Mouse (Mus musculus): Measurements from ENCODE around the gene Leap2. TPM values are rescaled to one million over a fixed set of nuclear protein-coding genes. Genes with fewer than 3 reads are reported as not detected.

The Leap2 gene
- 1 to 10 TPM in 1 of 2 experiments, not detected in 1; 1.1 TPM for polyA plus RNA-seq (2017; shearing (Covaris generic))

DNA sequence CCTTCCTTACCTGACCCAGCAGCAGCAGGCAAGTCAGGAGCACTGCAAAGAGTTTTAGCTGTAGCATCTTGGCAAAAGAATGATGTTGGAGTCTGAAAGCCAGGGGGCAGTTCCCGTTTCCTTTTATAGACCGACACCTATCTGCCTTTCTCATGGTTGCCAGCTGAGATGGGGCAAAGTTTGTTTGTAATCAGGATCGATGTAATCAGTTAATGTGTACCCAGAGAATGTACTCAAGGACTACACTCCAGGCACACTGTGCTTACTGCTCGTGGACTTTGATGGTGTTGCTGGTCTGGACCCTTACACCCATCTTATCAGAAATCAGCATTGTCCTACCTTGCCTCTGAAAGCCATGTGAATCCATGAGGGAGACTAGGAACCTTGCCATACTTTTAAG, at the start of gene Leap2:
Leap2 (minus strand) TSS at position 135 of the 400 bp plus-strand sequence.
- no peak for ATAC-seq

DNA sequence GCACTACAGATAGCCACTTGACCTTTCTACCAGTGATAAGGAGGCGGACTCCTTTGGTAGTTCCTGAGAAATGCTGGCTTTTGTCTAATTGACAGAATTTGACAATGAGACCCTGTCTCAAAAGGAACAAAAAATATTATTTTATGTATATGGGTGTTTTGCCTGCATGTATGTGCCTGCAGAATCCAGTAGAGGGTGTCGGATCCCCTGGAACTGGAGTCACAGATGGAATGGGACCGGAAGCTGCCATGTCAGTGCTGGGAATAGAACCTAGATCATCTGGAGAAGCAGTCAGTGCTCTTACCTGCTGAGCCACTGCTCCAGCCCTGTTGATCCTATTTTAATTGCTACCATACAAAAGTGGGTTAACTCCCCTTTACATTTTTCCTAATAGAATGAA, 49.7 kb upstream of the Leap2 start:
- ATAC-seq = no peak

DNA sequence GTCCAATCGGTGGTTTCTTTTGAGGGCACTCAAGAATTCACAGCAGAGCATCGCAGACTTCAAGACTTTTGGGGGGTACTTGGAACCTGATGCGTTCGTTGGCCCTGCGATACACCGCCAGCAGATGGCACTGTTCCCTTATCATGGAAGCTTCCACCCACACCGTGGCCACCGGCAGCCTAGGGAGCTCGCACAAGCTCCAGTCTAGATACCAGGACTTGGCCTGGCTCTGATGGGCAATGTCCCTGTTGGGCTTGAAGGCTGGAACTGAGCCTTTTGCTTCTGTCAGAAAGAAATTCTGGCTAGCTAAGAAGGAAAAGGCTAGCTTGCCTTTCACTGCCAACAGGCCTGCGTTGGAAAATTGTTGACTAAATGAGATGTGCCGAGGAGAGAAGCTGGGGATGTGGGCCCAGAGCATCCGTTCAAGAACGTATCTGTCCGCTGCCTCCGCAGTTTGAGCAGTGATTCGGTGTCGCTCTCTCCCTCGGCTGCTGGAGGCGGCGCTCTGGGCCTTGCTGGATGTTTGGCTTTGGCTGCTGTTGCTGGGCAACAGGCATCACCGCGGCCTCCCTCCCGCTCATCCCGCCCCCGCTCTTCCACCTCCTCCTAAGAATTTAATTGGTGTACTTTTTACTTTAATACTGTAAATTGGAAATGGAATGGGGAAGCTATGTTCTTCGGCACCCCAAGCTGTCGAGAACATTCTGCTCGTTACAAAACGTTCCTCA, 47.2 kb upstream of the Leap2 start, which contains the start of gene Gm9837:
Gm9837 (minus strand) TSS at position 512 of the 728 bp plus-strand sequence.
- peak; percentile 85 for ATAC-seq

DNA sequence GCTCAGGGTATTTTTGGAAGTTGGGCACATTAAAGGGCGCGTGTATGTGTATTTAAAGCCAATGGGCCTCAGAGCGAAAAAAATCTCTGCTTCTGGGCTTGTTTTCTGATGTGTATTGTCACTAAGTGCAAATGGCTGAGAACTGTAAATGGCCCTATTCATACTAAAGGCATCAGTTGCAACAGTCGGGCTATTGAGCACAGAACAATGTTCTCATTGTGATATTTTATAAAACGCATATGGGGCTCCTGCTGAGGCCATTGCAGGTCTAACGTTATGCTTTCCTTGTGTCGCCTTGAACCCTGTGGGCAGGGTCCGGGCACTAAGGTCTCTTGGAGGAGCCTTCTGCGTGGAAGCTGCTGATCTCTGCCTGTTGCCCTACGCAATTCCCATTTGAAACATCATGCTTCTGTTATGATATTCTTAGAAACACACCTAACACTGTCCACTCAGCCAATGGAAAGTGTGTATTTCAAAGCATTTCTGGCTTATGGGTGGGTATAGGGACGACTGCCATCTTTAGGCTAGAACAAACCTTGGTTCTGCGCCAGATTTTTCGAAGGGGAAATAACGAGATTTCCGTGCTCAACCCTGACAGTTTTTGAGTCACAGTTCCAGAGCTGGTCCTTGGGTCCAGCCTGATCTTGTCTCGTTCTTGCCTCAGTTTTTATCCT, 46.5 kb upstream of the Leap2 start:
- no peak for ATAC-seq

DNA sequence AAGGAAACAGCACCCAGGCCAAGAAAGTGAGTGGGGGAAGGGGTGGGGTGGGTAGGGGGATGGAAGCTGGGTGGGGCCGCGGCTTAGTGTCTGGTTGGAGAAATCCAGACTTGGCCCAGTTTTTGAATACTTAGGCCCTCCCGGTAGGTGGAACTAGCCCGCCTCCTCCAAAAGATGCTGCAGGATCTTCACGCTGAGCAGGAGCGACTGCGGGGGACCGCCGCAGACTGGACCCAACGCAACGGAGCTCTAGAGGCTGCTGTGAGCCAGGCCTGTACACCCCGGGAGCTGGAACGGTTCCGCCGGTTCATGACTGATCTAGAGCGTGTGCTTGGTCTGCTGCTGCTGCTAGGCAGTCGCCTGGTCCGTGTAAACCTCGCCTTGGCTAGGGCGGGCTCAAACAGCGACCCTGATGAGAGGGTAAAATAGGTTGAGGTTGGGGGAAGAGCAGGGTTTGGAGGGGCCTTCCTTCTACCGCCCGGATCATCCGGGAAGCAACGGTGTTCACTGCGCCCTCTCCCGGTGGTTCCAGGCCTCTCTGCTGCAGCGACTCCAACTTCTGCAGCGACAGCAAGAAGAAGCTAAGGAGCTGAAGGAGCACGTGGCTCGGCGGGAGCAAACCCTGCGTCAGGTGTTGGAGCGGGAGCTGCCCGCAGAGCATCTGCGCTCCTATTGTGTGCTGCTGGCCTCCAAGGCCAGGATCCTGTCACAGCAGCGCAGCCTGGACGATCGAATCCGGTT, 43.4 kb upstream of the Leap2 start:
- ATAC-seq = no peak

DNA sequence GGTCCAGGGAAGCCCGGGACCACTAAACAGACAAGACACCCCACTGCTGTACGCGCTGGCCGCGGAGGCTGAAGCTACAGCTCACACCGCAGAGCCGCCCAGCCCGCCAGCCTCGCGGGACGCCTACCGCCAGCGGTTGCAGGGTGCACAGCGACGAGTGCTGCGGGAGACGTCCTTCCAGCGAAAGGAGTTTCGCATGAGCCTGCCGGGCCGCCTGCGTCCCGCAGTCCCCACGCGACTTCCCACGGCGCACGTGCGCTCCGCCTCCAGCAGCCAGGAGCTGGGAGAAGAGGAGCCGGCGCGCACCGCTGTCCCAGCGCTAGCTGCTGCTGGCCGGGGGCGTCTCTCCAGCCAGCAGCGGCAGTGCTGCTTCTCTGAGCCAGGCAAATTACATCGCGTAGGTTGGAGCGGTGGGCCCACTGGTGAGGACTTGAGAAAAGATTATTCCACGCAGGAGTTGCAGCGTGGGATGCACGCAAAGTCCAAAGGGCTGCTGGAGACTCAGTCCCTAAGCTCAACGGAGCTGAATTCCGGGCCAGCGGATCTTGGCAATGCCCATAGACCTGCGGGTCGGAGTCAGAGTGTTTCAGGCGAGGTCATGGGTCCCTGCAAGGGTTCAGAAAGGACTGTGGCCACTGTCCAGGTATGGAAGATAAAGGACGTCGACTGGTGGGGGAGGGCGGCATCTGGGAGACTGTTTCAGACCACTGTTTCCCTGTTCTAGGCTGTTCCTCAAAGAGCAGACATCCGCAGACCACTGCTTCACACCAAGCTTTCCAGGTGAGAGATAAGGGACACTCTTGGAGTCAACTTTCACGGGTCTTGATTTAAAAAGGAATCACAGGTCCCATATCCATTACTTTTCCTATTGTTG, 40.8 kb upstream of the Leap2 start:
- ATAC-seq = no peak

DNA sequence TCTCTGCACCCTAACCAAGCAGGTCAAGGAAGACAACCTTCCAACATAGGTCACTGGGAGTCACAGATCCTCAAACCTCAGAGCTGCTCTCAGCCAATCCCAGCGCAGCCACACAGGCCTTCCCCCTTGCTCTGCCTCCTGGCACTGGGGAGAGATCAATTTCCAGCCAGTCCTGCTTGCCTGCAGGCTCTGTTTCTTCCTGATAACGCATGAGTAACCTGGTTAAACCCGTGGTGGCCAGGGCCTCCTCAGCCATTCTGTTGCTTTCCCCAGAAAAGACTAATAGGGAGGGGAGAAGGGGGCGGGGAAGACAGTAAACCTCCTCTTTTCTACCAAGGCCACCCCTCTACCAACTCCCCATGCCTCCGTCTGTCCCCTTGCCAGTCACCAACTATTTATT, 38.8 kb upstream of the Leap2 start:
- no peak for ATAC-seq

DNA sequence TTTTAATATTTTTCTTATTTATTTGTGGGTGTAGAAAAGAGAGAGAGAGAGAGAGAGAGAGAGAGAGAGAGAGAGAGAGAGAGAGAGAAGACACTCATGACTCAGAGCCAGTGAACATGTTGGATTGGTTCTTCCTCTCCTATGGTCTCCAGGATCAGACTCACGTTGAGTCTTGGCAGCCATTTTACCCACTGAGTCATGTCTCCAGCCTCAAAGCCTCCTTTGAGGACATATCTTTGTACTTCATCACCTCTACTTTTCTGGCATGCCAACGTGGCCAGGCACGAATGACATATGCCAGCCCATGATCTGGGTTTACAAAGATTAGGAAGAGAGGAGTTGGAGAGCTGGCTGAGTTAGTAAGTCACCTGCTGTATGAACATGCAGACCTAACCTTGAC, 37.2 kb upstream of the Leap2 start:
- no peak for ATAC-seq

DNA sequence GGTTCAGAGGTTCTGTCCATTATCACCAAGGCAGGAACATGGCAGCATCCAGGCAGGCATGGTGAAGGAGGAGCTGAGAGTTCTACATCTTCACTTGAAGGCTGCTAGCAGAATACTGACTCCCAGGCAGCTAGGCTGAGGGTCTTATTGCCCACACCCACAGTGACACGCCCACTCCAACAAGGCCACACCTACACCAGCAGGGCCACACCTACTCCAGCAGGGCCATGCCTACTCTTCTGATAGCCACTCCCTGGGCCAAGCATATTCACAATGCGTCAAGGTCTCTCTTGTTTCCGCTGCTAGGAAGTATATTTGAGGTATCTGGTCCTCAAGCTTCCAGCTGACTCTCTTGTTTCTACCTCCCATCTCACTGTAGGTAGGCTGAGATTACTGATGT, 36.0 kb upstream of the Leap2 start:
- ATAC-seq = no peak

DNA sequence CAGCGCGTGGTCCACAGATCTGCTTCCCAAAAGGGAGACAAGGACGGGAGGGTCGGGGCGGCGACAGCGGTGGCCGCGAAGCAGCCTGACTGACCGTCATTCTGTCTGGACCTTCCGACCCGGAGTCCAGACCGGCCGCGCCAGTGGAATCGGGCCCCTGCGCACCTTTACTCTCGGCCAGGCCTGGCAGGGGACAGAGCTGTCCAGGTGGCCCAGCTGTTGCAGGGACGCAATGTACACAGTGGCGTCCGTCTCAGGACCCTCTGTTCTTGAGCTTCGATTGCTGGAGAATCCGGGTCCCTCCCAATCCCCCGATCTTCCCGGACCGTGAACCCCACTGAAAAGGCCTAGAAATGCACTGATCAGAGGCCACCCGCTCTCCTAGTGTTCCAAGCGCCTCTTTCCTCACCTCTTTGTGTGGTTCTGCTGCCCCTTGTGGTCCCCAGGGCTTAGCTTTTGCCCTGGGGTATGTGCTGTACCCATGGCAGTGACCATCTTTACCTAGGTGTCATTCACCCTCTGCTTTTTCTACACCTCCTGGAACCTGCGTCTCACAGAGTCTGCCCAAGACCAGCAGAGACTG, 34.5 kb upstream of the Leap2 start:
- ATAC-seq = no peak

DNA sequence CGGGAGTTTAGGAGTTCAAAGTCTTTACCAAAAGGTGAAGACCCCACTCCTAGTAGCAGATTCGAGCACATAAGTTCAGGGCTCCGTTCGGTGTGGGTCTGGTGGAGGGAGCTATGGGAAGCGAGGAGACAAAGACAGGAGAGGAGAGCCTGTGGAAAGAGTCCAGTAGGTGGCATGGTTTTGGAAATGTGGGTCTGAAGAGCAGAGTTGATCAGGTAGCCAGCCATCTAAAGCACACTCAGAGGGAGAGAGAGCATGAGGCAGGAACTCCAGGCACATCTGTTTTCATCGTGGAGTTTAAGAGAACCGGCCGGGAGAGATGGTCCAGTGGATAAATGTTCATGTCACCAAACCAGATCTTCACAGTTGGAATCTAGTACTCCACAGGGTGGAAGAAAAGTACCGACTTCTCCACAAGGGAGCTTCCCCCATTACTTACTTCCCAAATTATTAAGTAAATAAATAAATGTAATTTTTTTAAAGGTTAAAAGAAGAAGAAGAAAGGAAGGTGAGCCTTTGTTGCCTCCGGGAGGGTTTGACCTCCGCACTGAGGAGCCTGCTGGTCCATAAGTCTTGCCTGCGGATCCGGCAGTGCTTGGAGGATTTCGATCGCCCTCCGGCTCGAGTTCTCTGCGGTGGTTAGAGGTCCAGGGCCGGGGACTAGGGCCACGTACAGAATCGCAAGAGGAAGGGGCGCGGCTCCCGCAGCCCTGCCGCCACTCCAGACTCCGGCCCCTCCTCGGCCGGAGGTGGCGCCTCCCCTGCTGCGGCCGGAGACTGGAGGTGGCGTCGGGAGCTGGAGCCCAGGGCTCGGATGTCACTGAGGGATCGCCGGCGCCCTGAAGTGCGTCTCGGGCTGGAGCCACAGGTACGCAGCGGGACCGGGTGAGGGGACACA, 33.8 kb upstream of the Leap2 start, which contains the start of the genes Gm10447 and Shroom1:
Gm10447 (minus strand) TSS at position 637 of the 898 bp plus-strand sequence.
Shroom1 (plus strand) TSS at position 732 of the 898 bp plus-strand sequence.
- no peak for ATAC-seq

DNA sequence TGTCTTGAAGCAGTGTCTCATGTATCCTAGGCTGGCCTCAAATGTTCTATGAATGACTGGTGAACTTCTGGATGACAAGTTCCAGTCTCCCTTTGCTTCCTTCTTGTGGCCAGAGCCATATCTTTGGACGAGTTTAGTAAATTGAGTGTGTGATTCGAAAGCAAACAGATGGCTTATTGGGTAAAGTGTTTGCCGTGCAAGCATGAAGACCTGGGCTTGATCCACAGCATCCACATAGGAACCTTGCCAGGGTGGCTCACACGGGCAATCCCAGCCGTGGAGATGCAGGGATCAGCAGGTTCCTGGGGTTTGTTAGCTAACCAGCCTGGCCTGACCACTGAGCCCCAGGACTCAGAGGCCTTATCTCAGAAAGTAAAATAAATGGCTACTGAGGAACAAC, 30.1 kb upstream of the Leap2 start:
- no peak for ATAC-seq

DNA sequence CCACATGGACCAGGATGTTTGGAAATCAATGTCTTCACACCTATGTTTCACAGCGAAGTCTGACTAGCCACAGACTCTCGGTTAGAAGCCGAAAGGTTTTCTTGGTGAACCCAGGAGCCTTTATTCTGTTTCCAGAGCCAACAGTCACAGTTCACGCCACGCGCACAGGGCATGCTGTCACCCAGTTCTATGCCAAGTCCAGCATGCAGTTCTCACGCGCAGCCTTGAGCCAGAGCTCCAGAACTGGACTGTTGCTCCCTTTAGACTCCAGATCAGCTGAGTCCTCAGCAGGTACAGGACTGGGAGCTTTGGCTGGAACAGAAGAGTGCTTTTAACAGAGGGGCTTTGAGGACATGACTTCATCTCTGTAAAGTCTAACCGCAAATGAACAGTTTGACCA, 29.4 kb upstream of the Leap2 start:
- no peak for ATAC-seq

DNA sequence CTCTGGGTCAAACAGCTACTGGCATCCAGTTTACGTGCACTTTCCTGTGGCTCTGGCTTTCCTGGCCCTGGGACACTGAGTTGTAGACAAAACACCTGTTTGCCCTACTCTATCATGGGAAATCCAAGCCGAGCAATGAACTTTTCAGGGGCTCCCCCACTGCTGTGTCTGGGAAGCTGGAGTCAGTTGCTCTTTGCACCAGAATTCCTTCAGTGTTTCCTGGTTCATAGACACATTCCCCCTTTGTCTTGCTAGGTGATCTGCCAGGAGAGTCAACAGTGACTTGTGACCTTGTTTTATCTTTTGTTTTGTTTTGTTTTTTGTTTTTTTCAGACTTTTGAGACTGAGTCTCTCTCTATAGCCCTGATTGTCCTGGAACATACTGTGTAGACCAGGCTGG, 28.4 kb upstream of the Leap2 start:
- no peak for ATAC-seq

DNA sequence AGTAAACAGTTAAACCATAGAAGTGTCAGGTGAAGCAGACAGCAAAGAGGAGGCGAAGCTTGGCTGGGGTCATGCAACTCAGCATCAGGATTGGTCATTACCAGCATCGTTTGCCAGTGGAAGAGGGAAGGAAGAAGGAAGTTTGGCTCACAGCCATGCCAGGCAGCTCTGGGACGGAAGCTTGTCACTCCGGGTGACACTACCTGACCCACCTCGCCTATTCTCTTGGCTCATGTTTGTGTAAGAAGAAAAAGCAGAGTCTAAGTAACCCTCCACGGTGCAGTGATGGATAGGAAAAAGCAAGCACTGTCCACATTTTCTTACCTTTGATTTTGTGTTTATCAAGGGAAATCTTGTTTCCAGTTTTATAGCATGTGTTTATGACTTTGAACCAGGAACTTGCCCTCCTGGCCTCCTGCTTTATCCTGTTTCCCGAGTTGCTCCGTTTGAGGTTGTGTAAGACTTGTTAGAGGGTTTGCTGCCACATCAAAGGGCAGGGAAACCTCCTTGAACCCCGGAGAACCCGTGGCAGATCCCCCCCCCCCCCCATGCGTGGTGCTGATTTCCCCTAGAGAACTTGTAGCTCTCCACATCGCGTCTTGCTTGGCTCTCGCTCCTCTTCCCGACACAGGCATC, 27.2 kb upstream of the Leap2 start:
- ATAC-seq = no peak

DNA sequence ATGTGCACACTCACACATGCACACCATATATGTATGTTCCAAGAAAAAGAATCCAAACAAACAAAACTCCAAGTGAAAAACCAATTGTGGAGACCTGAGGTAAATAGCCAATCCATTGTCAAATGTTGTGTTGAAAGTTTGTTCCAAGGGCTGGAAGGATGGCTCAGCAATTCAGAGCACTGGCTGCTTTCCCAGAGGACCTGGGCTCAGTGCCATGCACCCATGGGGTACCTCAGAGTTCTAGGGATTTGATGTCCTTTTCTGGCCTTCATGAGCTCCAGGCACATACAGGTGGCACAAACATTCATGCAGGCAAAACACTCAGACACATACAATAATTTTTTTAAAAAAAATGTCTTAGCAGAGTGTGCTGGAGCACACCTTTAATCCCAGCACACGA, 25.6 kb upstream of the Leap2 start:
- no peak for ATAC-seq

DNA sequence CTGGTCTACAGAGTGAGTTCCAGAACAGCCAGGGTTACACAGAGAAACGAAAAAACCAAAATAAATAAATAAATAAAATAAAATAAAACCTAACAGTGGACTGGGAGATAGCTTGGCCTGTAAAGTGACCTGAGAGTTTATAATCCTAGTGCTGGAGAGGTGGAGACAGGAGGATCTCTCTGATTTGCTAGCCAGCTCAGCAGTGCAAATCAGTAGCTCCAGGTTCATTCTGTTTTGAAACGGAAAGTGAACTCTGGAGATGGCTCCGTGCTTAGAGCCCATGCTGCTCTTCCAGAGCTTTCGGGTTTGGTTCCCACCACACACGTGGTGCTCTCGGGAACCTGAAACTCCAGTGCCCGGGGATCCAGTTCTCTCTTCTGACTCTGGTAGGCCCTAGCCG, 25.0 kb upstream of the Leap2 start:
- no peak for ATAC-seq

DNA sequence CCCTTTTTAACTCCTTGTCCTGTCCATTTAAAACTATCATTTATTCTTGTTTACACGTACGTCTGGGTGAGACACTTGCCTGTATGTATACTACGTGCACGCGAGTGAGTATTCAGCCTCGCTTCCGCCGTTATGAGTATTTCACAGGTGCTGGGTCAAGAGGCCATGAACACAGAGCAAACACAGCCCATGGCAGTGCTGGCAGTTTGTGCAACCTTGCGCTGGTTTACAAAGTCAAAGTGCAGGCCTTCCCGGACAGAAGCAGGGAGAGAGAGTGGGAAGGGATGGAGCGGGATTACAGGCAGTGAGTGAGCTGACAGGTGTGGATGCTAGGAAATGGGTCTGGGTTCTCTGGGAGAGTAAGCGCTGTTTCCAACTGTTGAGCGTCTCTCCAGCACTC, 23.2 kb upstream of the Leap2 start:
- no peak for ATAC-seq

DNA sequence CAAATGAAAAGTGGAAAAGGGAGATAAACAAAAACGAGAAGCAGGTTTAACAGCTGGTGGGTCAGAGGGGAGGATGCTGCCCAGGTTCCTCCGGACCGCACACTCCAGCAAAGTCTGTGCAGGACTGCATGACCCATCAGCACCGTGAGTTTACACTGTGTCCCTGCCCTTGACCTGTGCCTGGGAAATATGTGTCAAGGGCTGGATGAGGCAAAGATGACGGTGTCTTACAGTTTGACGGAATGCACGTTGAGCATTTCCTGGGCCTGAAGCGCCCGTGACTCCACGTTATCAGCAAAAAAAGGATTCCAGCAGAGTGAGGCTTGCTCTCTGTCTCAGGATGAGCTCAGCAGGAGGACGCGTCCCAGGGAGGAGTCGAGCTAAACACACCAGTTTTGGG, 22.6 kb upstream of the Leap2 start:
- ATAC-seq = no peak

DNA sequence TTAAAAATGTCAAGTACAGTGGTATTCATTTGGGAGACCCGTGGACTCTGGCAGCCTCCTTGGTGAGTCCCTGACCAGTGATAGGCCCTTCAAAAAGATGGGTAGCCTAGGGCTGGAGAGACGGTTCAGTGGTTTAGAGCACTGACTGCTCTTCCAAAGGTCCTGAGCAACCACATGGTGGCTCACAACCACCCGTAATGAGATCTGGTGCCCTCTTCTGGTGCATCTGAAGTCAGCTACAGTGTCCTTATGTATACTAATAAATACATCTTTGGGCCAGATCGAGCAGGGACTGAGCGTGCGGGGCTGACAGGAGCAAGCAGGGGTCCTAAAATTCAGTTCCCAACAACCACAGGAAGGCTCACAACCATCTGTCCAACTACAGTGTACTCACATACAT, 20.9 kb upstream of the Leap2 start:
- ATAC-seq = peak; percentile 39

Measured in CD4-positive, CD25-positive, alpha-beta regulatory T cell, adult 4 months (primary cell).